Mouse (Mus musculus): ENCODE results near the gene 2900026A02Rik. TPM values are rescaled to one million over a fixed set of nuclear protein-coding genes. Genes with fewer than 3 reads are reported as not detected.
A peak's percentile ranks its signal among the peaks of the same experiment; 100 is the strongest.

2900026A02Rik gene
- polyA plus RNA-seq, 1 experiment from 2014 or later: 12.6 TPM

DNA sequence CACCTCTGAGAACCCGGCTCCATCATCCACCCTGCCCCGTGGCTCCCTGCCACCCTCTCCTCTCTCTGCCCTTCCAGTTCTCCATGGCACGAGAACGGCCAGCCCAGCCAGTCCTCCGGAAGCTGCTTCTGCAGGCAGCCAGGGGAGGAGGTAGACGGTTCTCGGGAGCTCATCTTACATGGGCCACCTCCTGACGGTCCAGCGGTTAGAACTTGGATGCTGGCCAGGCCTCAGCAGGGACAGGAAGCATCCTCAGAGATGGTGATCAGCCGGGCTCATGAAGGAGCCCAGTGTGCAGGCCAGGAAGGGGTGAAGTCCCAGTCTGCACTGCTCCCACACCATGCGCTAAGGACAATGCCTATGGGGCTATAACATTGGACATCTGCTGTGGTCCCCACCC, 6.6 kb downstream of the 2900026A02Rik start:
- H3K27me3 ChIP-seq (ENCODE audit: control insufficient read depth, insufficient read depth, low read depth, low read length): no peaks in the 10 kb centered on the region
- ATAC-seq (ENCODE audit: low read depth): peak; percentile 59; the same call in 1 of the 2 replicates
- no peak overlapping the region for H3K4me2 ChIP-seq (ENCODE audit: low read depth, low read length)
- H3K36me3 ChIP-seq (ENCODE audit: control insufficient read depth, insufficient read depth, low read length): no peaks in the 10 kb centered on the region
- WGBS: 32% methylated on average over 11 of the region's 11 CpGs
- peak overlapping the region; percentile 0; the same call in 1 of the 2 replicates for H3K27ac ChIP-seq (ENCODE audit: low read length)
- no peak overlapping the region for H3K4me3 ChIP-seq (ENCODE audit: low read length)
- no peaks in the 10 kb centered on the region for H3K9me3 ChIP-seq (ENCODE audit: control insufficient read depth, low read length)
- H3K4me1 ChIP-seq (replicated peaks; ENCODE audit: control insufficient read depth, insufficient read depth, low read length): peaks cover 4% of the 10 kb centered on the region
- H3K9ac ChIP-seq (ENCODE audit: low read length): no peak overlapping the region

DNA sequence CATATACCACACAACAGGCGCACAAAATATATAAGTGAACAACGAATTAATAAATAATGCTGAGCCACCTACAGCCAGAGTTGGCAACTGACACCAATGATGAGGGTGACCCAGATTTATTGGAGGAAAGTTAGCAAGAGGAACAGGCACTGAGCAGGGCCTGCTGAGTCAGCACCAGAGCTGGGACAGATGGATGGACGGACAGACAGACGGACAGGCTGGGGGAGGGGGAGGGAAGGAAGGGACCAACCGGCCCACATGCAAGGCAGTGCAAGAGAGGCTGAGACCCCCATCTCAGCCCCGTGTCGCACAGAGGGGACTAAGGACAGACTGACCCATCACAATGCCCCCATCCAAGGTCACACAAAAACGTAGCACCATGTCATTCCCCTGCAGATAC, 7.0 kb downstream of the 2900026A02Rik start:
- WGBS: 76% methylated on average over 8 of the region's 8 CpGs

DNA sequence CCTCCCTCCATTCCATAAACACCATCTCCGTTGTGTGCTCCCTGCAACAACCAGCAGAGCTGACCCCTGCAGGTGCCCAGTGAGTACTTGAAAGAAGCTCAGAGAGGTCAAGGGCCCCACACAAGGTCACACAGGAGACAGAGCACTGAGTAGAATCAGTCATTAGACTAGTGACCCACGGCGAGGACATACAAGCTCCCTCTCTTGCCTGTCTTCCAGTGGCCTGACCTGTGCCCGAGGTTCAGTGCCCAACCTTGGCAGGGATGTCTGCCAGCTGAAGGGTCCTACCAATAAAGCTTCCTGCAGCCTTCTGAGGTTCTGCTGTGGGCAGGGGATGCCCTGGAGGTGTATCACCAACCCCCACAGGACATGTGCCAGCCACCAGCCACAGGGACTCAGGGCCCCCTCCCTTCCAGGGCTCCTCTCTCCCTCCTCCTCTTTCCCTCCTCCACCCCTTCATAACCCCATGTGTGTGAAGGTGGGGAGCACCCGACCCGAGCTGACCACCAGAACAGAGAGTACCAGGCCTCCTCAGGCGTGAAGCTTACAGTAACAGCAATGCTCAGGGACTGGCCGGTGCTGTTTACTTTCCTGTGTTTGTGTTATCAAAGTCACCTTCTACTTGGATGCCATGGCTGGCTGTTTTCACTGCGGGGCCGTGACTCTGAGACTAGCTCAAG, 8.7 kb downstream of the 2900026A02Rik start:
- no peak overlapping the region for H3K27ac ChIP-seq (ENCODE audit: low read length)
- peaks cover 14% of the 10 kb centered on the region for H3K4me1 ChIP-seq (replicated peaks; ENCODE audit: control insufficient read depth, insufficient read depth, low read length)
- ATAC-seq (ENCODE audit: low read depth): no peak
- no peaks in the 10 kb centered on the region for H3K36me3 ChIP-seq (ENCODE audit: control insufficient read depth, insufficient read depth, low read length)
- H3K9me3 ChIP-seq (ENCODE audit: control insufficient read depth, low read length): no peaks in the 10 kb centered on the region
- no peak overlapping the region for H3K9ac ChIP-seq (ENCODE audit: low read length)
- no peaks in the 10 kb centered on the region for H3K27me3 ChIP-seq (ENCODE audit: control insufficient read depth, insufficient read depth, low read depth, low read length)
- 59% methylated on average over 10 of the region's 10 CpGs for whole genome bisulfite sequencing
- no peak overlapping the region for H3K4me3 ChIP-seq (ENCODE audit: low read length)
- H3K4me2 ChIP-seq (ENCODE audit: low read depth, low read length): no peak overlapping the region

More for the DNA sequence above, 7.0 kb downstream of the 2900026A02Rik start:
- 0 out of 2 replicates have a peak overlapping the region, but pooled peaks have one; percentile 0 for H3K27ac ChIP-seq (ENCODE audit: low read length)
- H3K36me3 ChIP-seq (ENCODE audit: control insufficient read depth, insufficient read depth, low read length): no peaks in the 10 kb centered on the region
- peaks cover 8% of the 10 kb centered on the region for H3K4me1 ChIP-seq (replicated peaks; ENCODE audit: control insufficient read depth, insufficient read depth, low read length)
- no peaks in the 10 kb centered on the region for H3K27me3 ChIP-seq (ENCODE audit: control insufficient read depth, insufficient read depth, low read depth, low read length)
- H3K4me2 ChIP-seq (ENCODE audit: low read depth, low read length): no peak overlapping the region
- H3K9ac ChIP-seq (ENCODE audit: low read length): no peak overlapping the region
- no peaks in the 10 kb centered on the region for H3K9me3 ChIP-seq (ENCODE audit: control insufficient read depth, low read length)
- ATAC-seq (ENCODE audit: low read depth): no peak
- no peak overlapping the region for H3K4me3 ChIP-seq (ENCODE audit: low read length)

DNA sequence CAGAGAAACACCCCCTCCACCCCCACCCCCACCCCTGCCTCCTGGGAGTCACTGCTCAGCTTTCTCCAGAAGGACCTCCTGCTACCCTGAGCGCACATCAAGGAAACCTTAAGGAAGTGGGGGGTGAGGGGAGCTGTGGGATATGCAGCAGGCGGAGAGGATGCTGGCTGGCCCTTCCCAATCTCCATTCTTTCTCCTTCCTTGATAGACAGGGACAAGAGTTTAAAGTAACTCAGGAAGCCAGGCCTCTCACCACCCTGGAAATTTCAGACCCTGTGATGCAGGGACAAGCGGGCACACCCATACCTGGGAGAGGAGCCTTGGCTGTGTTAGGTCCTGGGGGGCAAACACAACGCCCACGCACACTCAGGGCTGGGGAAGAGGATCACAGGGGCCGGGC, 10.7 kb downstream of the 2900026A02Rik start:
- H3K9ac ChIP-seq (ENCODE audit: low read length): no peak overlapping the region; the same call in 1 of the 2 replicates
- WGBS: 66% methylated on average over 6 of the region's 6 CpGs
- H3K27ac ChIP-seq (ENCODE audit: low read length): peak overlapping the region; percentile 92
- H3K4me1 ChIP-seq (replicated peaks; ENCODE audit: control insufficient read depth, insufficient read depth, low read length): peaks cover 23% of the 10 kb centered on the region
- peak; percentile 38 for ATAC-seq (ENCODE audit: low read depth)
- H3K27me3 ChIP-seq (ENCODE audit: control insufficient read depth, insufficient read depth, low read depth, low read length): no peaks in the 10 kb centered on the region
- no peaks in the 10 kb centered on the region for H3K9me3 ChIP-seq (ENCODE audit: control insufficient read depth, low read length)
- H3K4me3 ChIP-seq (ENCODE audit: low read length): no peak overlapping the region
- H3K36me3 ChIP-seq (ENCODE audit: control insufficient read depth, insufficient read depth, low read length): no peaks in the 10 kb centered on the region
- H3K4me2 ChIP-seq (ENCODE audit: low read depth, low read length): no peak overlapping the region

DNA sequence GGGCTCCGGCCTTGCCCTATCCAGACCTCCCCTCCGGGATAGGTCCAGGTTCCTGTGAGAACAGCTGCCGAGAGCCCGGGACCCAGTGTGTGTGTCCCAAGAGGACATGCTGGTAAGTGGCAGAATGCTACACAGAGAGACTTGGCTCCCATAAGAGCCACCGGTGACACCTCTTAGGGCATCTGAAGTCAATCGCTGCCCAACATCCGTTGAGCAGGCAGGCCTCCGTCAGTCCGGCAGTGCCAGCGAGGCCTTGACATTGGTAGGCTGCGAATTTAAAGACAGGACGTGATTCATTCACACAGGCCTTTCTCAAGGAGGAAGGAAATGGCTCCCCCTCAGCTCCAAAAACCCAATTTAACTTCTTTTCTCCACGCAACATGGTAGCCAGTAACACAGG, 11.1 kb downstream of the 2900026A02Rik start:
- Histone ChIP-seq H3K27ac (ENCODE audit: low read length) (peak overlapping the region; percentile 92), H3K27me3 (ENCODE audit: control insufficient read depth, insufficient read depth, low read depth, low read length) (no peaks in the 10 kb centered on the region), H3K9ac (ENCODE audit: low read length) (peak overlapping the region; percentile 46), H3K4me3 (ENCODE audit: low read length) (no peak overlapping the region), H3K4me2 (ENCODE audit: low read depth, low read length) (no peak overlapping the region), H3K36me3 (ENCODE audit: control insufficient read depth, insufficient read depth, low read length) (no peaks in the 10 kb centered on the region), H3K9me3 (ENCODE audit: control insufficient read depth, low read length) (no peaks in the 10 kb centered on the region), H3K4me1 (replicated peaks; ENCODE audit: control insufficient read depth, insufficient read depth, low read length) (peaks cover 23% of the 10 kb centered on the region)
- WGBS: 68% methylated on average over 13 of the region's 13 CpGs
- ATAC-seq (ENCODE audit: low read depth): no peak

DNA sequence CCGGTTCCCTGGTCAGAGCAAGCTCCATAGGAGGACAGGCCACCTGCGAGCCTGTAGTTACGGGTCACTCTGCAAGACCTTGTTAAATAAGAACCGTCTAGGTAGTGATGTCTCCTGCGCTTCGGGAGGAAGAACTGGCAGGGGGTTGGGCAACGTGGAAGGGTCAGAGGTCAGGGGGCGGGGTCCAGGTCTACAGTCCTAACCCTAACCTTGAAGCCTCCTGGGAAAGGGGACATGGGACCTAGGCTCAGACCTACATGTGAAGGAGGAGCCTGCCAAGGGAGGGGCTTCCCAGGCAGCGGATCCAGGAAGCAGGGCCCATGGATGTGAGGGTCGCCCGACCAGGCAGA, 11.7 kb downstream of the 2900026A02Rik start:
- Histone ChIP-seq H3K4me2 (ENCODE audit: low read depth, low read length) (peak overlapping the region; percentile 14; the same call in 1 of the 2 replicates), H3K9me3 (ENCODE audit: control insufficient read depth, low read length) (no peaks in the 10 kb centered on the region), H3K4me3 (ENCODE audit: low read length) (no peak overlapping the region), H3K27ac (ENCODE audit: low read length) (peak overlapping the region; percentile 92), H3K36me3 (ENCODE audit: control insufficient read depth, insufficient read depth, low read length) (no peaks in the 10 kb centered on the region), H3K27me3 (ENCODE audit: control insufficient read depth, insufficient read depth, low read depth, low read length) (no peaks in the 10 kb centered on the region), H3K9ac (ENCODE audit: low read length) (peak overlapping the region; percentile 46), H3K4me1 (replicated peaks; ENCODE audit: control insufficient read depth, insufficient read depth, low read length) (peaks cover 23% of the 10 kb centered on the region)
- ATAC-seq (ENCODE audit: low read depth): peak; percentile 18
- 32% methylated on average over 11 of the region's 11 CpGs for WGBS

DNA sequence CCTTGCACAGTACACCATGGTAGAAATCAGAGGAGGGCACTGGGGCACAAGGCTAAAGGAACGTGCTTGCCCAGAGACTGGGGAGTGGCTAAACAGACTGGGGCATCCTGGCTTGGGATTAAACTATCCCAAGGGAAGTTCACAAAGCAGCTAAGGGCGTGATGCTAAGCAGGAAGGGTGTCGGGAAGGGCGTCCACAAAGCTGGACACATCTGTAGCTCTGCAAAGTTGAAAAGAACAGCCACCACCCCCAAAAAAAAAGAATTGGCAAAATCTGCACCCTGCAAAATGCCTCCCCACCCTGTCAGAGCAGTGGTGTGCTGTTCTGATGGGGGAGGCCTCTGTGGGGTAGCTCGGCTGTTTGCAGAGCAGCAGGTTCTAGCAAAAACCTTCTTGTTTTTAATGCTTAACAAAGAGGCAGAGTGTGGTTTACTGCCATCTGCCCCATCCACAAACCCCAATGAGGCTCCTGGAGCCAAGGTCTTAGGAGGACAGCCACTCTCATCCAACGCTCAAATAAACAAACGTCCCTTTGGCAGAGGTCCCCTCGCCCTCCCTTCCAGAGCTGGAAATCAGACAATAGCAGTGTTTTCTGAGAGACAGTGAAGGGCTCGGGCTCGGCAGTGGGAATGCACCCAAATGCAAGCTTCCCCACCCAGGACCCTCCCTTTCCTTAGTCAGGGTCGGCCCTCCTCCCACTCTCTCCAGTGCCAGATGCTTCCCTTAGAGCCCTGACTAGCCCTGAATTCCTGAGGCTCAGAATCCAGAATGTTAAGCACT, 12.2 kb downstream of the 2900026A02Rik start:
- peak; percentile 84 for ATAC-seq (ENCODE audit: low read depth)
- Histone ChIP-seq H3K4me3 (ENCODE audit: low read length) (no peak overlapping the region), H3K4me1 (replicated peaks; ENCODE audit: control insufficient read depth, insufficient read depth, low read length) (peaks cover 23% of the 10 kb centered on the region), H3K4me2 (ENCODE audit: low read depth, low read length) (no peak overlapping the region; the same call in 1 of the 2 replicates), H3K9me3 (ENCODE audit: control insufficient read depth, low read length) (no peaks in the 10 kb centered on the region), H3K27me3 (ENCODE audit: control insufficient read depth, insufficient read depth, low read depth, low read length) (no peaks in the 10 kb centered on the region), H3K9ac (ENCODE audit: low read length) (no peak overlapping the region; the same call in 1 of the 2 replicates), H3K27ac (ENCODE audit: low read length) (peak overlapping the region; percentile 92), H3K36me3 (ENCODE audit: control insufficient read depth, insufficient read depth, low read length) (no peaks in the 10 kb centered on the region)
- WGBS: 31% methylated on average over 11 of the region's 11 CpGs

DNA sequence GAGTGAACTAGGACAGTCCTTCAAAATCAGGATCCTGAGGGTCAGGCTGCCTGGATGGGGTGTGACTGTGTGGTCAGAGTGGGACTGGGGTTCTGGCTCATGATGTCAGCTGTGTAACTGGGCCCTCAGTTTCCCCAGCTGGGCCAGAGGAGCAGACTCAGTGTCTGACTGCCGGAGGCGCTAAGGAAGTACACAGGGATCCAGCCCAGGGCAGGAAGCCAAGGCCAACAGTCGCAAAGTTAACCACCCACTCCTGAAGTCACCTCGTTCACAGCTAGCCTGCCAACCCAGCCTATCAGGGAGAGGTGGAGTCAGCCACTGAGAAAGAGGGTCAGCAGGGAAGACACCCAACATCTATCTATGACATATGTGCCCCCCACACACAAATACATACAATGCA, 13.0 kb downstream of the 2900026A02Rik start:
- H3K9ac ChIP-seq (ENCODE audit: low read length): no peak overlapping the region
- peaks cover 23% of the 10 kb centered on the region for H3K4me1 ChIP-seq (replicated peaks; ENCODE audit: control insufficient read depth, insufficient read depth, low read length)
- 22% methylated on average over 4 of the region's 4 CpGs for WGBS
- H3K9me3 ChIP-seq (ENCODE audit: control insufficient read depth, low read length): peaks cover 4% of the 10 kb centered on the region
- H3K4me3 ChIP-seq (ENCODE audit: low read length): no peak overlapping the region
- no peaks in the 10 kb centered on the region for H3K27me3 ChIP-seq (ENCODE audit: control insufficient read depth, insufficient read depth, low read depth, low read length)
- no peak overlapping the region for H3K4me2 ChIP-seq (ENCODE audit: low read depth, low read length)
- ATAC-seq (ENCODE audit: low read depth): no peak
- peak overlapping the region; percentile 92 for H3K27ac ChIP-seq (ENCODE audit: low read length)
- H3K36me3 ChIP-seq (ENCODE audit: control insufficient read depth, insufficient read depth, low read length): no peaks in the 10 kb centered on the region

DNA sequence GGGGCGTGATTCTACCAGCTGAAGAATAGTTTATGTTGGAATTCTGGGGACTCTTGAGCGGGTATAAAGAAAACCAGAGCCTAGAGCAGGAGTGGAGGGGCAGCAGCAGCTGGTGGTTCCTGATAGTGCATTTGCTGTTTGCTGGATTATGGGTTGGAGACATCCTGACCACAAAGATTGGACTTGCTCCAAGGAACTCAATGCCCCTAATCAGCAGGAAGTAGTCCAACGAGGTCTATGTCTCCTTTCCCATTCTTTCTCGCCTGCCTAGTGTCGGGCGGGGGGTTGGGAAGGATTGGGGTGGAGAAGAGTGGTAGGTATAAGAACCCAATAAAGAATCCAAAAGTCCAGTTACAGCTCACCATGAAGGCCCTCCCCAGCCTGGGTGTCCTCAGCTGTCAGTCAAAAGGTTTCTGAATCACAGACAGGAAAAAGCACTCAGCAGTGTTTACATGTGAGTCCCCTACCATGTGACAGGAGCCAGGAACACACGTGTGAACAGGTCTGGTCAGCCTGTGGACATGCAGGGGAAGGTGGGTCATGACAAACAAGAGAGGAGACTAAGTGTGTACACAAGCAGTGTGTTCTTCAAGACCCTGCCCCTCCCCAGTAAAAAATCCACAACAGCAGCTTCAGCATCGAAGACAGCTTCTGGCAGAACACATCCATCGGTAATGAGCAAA, 14.2 kb downstream of the 2900026A02Rik start:
- Histone ChIP-seq H3K4me2 (ENCODE audit: low read depth, low read length) (no peak overlapping the region), H3K9me3 (ENCODE audit: control insufficient read depth, low read length) (peaks cover 6% of the 10 kb centered on the region), H3K27ac (ENCODE audit: low read length) (peak overlapping the region; percentile 52), H3K4me1 (replicated peaks; ENCODE audit: control insufficient read depth, insufficient read depth, low read length) (peaks cover 23% of the 10 kb centered on the region), H3K4me3 (ENCODE audit: low read length) (no peak overlapping the region), H3K9ac (ENCODE audit: low read length) (no peak overlapping the region), H3K27me3 (ENCODE audit: control insufficient read depth, insufficient read depth, low read depth, low read length) (no peaks in the 10 kb centered on the region), H3K36me3 (ENCODE audit: control insufficient read depth, insufficient read depth, low read length) (no peaks in the 10 kb centered on the region)
- ATAC-seq (ENCODE audit: low read depth): peak; percentile 20; the same call in 1 of the 2 replicates
- WGBS: 22% methylated on average over 9 of the region's 9 CpGs
